Mouse (Mus musculus) induced T-regulatory cell, adult 2 months (primary cell): ENCODE measurements around the gene Rnf13.

ENCODE experiments used
- DNase-seq: peaks from one replicate; pipeline ENCODE4 v3.0.0-alpha.2; 2012; ENCODE audit warnings: low read depth

Gene Rnf13

GRCm38 (mm10) chr3:57845786-57846661 is 110.2 kb downstream of the Rnf13 start:
- DNase-seq = peak; percentile 7

DNA sequence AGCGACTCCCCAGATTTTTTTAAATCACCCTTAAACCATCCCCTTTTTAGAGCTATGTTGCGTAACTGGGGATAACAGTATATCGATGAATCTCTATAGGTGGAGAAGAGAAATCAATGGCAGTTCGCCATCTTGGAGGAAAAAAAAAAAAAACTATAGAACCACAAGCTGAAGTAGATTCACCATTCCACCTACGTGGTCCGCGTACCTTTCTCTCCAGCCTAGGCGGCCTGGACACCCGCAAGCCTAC is 110.7 kb downstream of the Rnf13 start:
- DNase-seq = no peak

DNA sequence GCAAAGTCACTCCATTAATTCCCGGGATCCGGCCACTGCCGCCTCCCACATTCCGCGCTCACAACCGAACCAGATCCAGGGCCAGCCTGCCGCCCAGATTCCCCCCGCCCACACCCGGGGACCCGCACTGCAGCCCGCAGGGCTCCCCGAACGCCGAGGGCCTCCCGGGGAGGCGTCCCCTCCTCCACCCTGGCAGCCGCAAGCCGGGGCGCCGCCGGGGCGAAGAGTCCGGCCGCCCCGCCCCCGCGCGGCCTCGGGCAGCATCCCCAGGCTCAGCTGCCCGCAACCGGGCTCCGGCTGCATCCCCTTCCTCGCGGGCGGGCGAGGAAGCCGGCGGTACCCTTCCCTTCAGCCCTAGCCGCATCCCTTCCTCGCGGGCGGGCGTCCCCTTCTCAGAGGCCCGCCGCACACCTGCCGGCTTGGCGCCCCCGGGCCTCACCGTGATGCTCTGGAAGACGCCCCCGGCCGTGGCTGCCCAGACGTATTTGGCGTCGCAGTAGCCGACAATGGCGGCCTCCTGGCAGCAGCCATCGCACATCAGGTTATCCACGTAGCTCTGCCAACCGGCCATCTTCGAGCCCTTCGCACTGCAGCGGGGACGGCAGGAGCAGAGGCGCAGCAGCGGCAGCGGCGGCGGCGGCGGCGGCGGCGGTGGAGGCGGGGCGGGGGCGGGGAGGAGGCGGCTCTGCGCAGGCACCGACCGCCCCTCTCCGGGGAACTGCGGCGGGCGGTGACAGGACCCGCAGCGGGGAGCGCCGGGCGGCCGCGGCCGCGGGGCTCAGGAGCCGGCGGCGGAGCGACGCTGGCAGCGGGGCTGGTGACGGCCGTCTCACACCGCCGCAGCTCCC is 111.3 kb downstream of the Rnf13 start:
- peak; percentile 70 for DNase-seq

GRCm38 (mm10) chr3:57847760-57848185 is 111.9 kb downstream of the Rnf13 start, which contains the start of gene Pfn2:
TSS of gene Pfn2 (minus strand) at chr3:57848079.
- DNase-seq = peak; percentile 68

- no peak for DNase-seq
Observed at GRCm38 (mm10) chr3:57882945-57883344, 147.1 kb downstream of the Rnf13 start.
